8 mouse cellular contexts compared by ENCODE assay signal in the genomic region with DNA sequence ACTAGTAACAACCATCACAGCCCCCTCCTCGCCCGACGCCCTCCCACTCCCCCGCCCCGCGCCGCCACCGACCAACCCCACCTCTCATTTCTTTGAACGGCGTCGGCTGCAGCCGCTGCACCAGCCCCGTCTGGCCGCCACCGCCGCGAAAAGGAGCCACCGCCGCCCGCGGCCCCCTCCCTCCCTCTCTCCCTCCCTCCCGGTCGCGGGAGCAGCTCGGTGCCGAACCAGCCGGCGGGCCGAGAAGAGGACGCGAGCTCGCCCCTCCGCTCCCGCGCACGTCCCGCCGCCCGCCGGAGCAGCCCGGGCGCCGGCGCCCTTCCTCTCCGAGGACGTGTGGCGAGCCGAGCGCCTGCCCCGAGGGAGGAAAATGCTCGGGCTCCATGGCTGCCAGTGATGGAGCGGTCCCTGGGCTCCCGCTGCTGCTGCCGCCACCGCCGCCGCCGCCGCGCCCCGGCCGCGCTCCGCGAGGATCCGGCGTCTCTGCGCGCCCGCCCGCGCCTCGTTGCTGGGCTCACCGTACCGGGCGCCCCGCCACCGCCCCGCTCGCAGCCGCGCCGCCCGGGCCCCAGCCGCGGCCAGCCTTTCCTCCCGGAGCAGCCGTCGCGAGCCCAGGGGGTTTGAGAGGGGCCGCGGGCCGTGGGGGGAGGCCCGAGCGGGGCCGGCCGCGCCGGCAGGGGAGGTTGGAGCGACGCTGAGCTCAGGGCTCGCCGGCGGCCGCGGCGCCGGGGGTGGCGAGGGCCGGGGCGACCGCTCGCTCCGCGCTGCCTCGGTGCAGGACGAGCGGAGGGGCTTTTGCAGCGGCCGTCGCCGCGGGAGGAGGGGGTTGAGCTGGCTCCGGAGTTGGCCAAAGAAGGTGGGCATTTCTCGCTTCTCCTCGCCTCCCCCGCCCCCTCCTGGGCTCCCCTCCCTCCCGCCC. TPM values are rescaled to one million over a fixed set of nuclear protein-coding genes. Genes with fewer than 3 reads are reported as not detected.
DNase-seq lines count a peak whose midpoint lies in the region; ATAC-seq and TF ChIP-seq lines count a peak whose summit lies in the region.

A gene (plus strand): TSS at position 100 of the 919 bp plus-strand sequence.

- peak within 1 kb of the TSS; percentile 95 for H3K9ac ChIP-seq in embryonic facial prominence, embryonic 11.5 days (replicated peaks; ENCODE audit: low read length)
- peak within 1 kb of the TSS; percentile 95 for H3K9ac ChIP-seq in intestine, embryonic 14.5 days (ENCODE audit: low read length)
- peak within 1 kb of the TSS; percentile 97 for H3K9ac ChIP-seq in limb, embryonic 14.5 days (ENCODE audit: low read depth, low read length, severe bottlenecking)

- H3K4me1 ChIP-seq in embryonic facial prominence, embryonic 11.5 days (ENCODE audit: control insufficient read depth, insufficient read depth, low read length): peaks cover 3% of the 10 kb centered on the region
- peaks cover 38% of the 10 kb centered on the region for H3K4me1 ChIP-seq in intestine, embryonic 14.5 days (replicated peaks; ENCODE audit: control insufficient read depth, insufficient read depth, low read length)
- peaks cover 38% of the 10 kb centered on the region for H3K4me1 ChIP-seq in limb, embryonic 14.5 days (ENCODE audit: control insufficient read depth, insufficient read depth, low read length)

- H3K36me3 ChIP-seq in embryonic facial prominence, embryonic 11.5 days (replicated peaks; ENCODE audit: control insufficient read depth, insufficient read depth, low read depth, low read length): peaks cover 4% of the 10 kb centered on the region
- H3K36me3 ChIP-seq in intestine, embryonic 14.5 days (ENCODE audit: control insufficient read depth, insufficient read depth, low read length): peaks cover 22% of the 10 kb centered on the region
- H3K36me3 ChIP-seq in limb, embryonic 14.5 days (ENCODE audit: control insufficient read depth, insufficient read depth, low read length): peaks cover 23% of the 10 kb centered on the region

- ATAC-seq in embryonic facial prominence, embryonic 11.5 days (replicated peaks; ENCODE audit: insufficient number of reproducible peaks, low FRiP score, low TSS enrichment, low read depth): peak; percentile 2
- ATAC-seq in granulocyte monocyte progenitor cell, adult 5-6 weeks (replicated peaks; ENCODE audit: poor library complexity, severe bottlenecking): no peak
- ATAC-seq in intestine, embryonic 14.5 days (replicated peaks; ENCODE audit: low FRiP score, low TSS enrichment, low read depth): peak; percentile 13
- ATAC-seq in limb, embryonic 14.5 days (ENCODE audit: low FRiP score, low read depth): no peak

- WGBS in embryonic facial prominence, embryonic 11.5 days: 0% methylated on average over 49 of the region's 128 CpGs
- under 1% methylated on average over 102 of the region's 128 CpGs for WGBS in intestine, embryonic 14.5 days
- WGBS in limb, embryonic 14.5 days: 1% methylated on average over 42 of the region's 128 CpGs

- H3K9me3 ChIP-seq in embryonic facial prominence, embryonic 11.5 days (replicated peaks; ENCODE audit: control insufficient read depth, low read length): no peaks in the 10 kb centered on the region
- H3K9me3 ChIP-seq in intestine, embryonic 14.5 days (ENCODE audit: control insufficient read depth, low read length): no peaks in the 10 kb centered on the region
- no peaks in the 10 kb centered on the region for H3K9me3 ChIP-seq in limb, embryonic 14.5 days (ENCODE audit: control insufficient read depth, low read length)

- DNase-seq in urinary bladder, adult 2 months (ENCODE audit: low spot score): peak; percentile 65
- no peak for DNase-seq in urinary bladder, postnatal 10 days (ENCODE audit: low spot score)
- no peak for DNase-seq in embryonic facial prominence, embryonic 11.5 days (ENCODE audit: low spot score)
- no peak for DNase-seq in intestine, embryonic 14.5 days (ENCODE audit: low spot score)
- DNase-seq in limb, embryonic 14.5 days (ENCODE audit: low spot score): peak; percentile 27
- DNase-seq in neural tube, embryonic 10.5 days (ENCODE audit: extremely low spot score, low spot score): peak; percentile 70
- peak; percentile 61 for DNase-seq in urinary bladder, postnatal 25 days (ENCODE audit: low spot score)

- peak within 1 kb of the TSS; percentile 97 for H3K27ac ChIP-seq in embryonic facial prominence, embryonic 11.5 days (replicated peaks; ENCODE audit: low read depth, low read length)
- peak within 1 kb of the TSS; percentile 99 for H3K27ac ChIP-seq in intestine, embryonic 14.5 days (ENCODE audit: low read depth)
- peak within 1 kb of the TSS; percentile 97 for H3K27ac ChIP-seq in limb, embryonic 14.5 days (replicated peaks; ENCODE audit: low read depth, low read length)

- no peak for TF ChIP-seq POLR2A in limb, embryonic 14.5 days (IDR thresholded peaks at IDR 0.05; ENCODE audit: borderline replicate concordance, extremely low read depth, insufficient read depth, insufficient read length)

- peak within 1 kb of the TSS; percentile 98 for H3K4me3 ChIP-seq in embryonic facial prominence, embryonic 11.5 days (ENCODE audit: low read depth, low read length)
- peak within 1 kb of the TSS; percentile 74 for H3K4me3 ChIP-seq in intestine, embryonic 14.5 days (ENCODE audit: low read depth, low read length)
- H3K4me3 ChIP-seq in limb, embryonic 14.5 days (replicated peaks; ENCODE audit: low read length): peak within 1 kb of the TSS; percentile 86

- H3K27me3 ChIP-seq in embryonic facial prominence, embryonic 11.5 days (ENCODE audit: control insufficient read depth, insufficient read depth, low read length): no peaks in the 10 kb centered on the region
- H3K27me3 ChIP-seq in intestine, embryonic 14.5 days (replicated peaks; ENCODE audit: control insufficient read depth, insufficient read depth, low read length): no peaks in the 10 kb centered on the region
- no peaks in the 10 kb centered on the region for H3K27me3 ChIP-seq in limb, embryonic 14.5 days (ENCODE audit: control insufficient read depth, insufficient read depth, low read length)

- peak within 1 kb of the TSS; percentile 89 for H3K4me2 ChIP-seq in embryonic facial prominence, embryonic 11.5 days (ENCODE audit: low read depth, low read length)
- H3K4me2 ChIP-seq in intestine, embryonic 14.5 days (ENCODE audit: low read length): peak within 1 kb of the TSS; percentile 79
- peak within 1 kb of the TSS; percentile 88 for H3K4me2 ChIP-seq in limb, embryonic 14.5 days (replicated peaks; ENCODE audit: low read depth, low read length, severe bottlenecking)

RNA-seq across cellular contexts. Expression of the gene that starts here (rescaled TPM):
- polyA plus RNA-seq in urinary bladder, adult 2 months (2012; rRNA removed): 266 and 302 TPM in 2 replicates
- 559 and 576 TPM in 2 replicates for polyA plus RNA-seq in embryonic facial prominence, embryonic 11.5 days (2014; fragmentation: Nextera tagmentation; extraction: Ambion mirVana)
- 53.3 and 59.4 TPM in 2 replicates for total RNA-seq in granulocyte monocyte progenitor cell, adult 5-6 weeks (2014; fragmentation: Nextera tagmentation)
- total RNA-seq in granulocyte monocyte progenitor cell, adult 5-6 weeks (2017): 30.6 and 41.9 TPM in 2 replicates
- 552 and 588 TPM in 2 replicates for polyA plus RNA-seq in intestine, embryonic 14.5 days (2014; fragmentation: Nextera tagmentation; extraction: Ambion mirVana)
- 484 and 506 TPM in 2 replicates for polyA plus RNA-seq in limb, embryonic 14.5 days (2012; rRNA removed)
- 686 and 769 TPM in 2 replicates for polyA plus RNA-seq in limb, embryonic 14.5 days (2014; fragmentation: Nextera tagmentation; extraction: Ambion mirVana)

Comparison
In these comparisons a context has a peak if more than half of its experiments do, and no peak if none do; other contexts are left out.
1. DNase-seq: peak in urinary bladder, adult 2 months (single experiment), limb, embryonic 14.5 days (single experiment), neural tube, embryonic 10.5 days (single experiment) and urinary bladder, postnatal 25 days (single experiment); none in urinary bladder, postnatal 10 days (single experiment), embryonic facial prominence, embryonic 11.5 days (single experiment) and intestine, embryonic 14.5 days (single experiment).
2. ATAC-seq: peak in embryonic facial prominence, embryonic 11.5 days (single experiment) and intestine, embryonic 14.5 days (single experiment); none in granulocyte monocyte progenitor cell, adult 5-6 weeks (single experiment) and limb, embryonic 14.5 days (single experiment).
3. Peak in every context shown above with its lines, with median percentiles within 50 percentile points of each other: H3K27ac ChIP-seq, H3K4me2 ChIP-seq, H3K4me3 ChIP-seq and H3K9ac ChIP-seq.